Mouse (Mus musculus): ENCODE data around the gene Thap3.

- TF ChIP-seq GATA1 (IDR thresholded peaks at IDR 0.05; ENCODE audit: low read length), result no peak
- no peak for TF ChIP-seq TAL1 (IDR thresholded peaks at IDR 0.05; ENCODE audit: low read length)
Observed at GRCm38 (mm10) chr4:152021568-152022097, 32.8 kb upstream of the Thap3 start.

All from erythroblast, embryonic 14.5 days (primary cell).